Mouse (Mus musculus): ENCODE data around the gene Dusp6. TPM values are rescaled to one million over a fixed set of nuclear protein-coding genes. Genes with fewer than 3 reads are reported as not detected.
A peak's percentile ranks its signal among the peaks of the same experiment; 100 is the strongest.

Dusp6 gene
- total and polyA plus RNA-seq, 3 experiments: 70.4 to 146 (median 105) TPM

- DNase-seq: no peak
Observed at GRCm38 (mm10) chr10:99244655-99245260, 18.3 kb upstream of the Dusp6 start.

GRCm38 (mm10) chr10:99246797-99247508 is 16.1 kb upstream of the Dusp6 start:
- no peak for DNase-seq

DNA sequence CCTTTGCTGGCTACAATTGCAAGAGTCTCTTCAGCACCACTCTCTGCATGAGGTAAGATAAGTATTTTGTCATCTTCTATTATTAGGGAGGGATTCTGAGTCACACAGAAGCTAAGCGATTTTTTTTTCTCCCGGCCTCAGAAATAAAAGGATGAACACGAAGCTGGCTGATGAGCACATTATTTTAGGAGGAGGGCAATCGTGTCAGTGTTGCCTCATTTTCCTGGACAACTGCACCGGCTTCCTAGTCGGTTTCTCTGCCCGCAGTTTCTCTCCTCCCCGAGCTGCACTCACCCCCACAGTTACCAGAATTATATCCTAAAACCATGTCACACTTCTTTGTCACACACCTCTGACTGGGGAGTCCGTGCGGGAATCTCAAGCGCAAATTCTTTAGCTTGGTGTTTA is 12.2 kb upstream of the Dusp6 start:
- peak; percentile 51 for DNase-seq

- no peak for DNase-seq
Observed at GRCm38 (mm10) chr10:99253412-99253811, 9.6 kb upstream of the Dusp6 start.

DNA sequence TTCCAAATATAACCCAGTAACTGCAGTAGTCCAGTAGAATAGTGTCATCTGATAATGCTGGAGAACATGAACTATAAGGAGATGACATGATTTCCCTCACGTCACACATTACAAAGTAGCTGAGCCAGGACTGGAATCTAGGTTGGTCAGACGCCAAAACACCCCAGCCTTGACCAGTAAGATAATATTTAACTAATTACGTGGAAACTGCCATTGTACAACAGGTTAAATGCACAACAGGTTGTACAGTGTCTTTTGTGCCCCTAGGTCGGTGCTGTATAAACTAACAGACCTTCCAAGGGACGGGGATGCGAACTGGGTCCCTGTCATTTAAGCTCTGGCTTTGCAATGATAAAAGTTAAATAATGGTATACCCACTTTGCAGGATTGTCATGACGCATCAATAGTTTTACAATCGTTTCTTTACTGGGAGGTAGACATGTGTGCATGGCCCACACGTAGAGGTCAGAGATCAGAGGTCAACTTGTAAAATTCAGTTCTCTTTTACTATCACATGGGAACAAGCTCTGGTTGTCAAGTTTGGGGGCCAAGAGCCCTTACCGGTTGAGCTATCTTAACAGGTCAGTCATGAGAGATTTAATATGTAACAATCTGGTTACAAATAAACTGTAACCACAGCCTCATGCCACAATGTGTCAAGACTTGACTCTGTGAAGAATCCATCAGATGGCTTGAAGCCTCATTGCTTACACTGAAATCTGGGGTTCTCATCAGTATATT is 7.0 kb upstream of the Dusp6 start:
- DNase-seq: no peak

DNA sequence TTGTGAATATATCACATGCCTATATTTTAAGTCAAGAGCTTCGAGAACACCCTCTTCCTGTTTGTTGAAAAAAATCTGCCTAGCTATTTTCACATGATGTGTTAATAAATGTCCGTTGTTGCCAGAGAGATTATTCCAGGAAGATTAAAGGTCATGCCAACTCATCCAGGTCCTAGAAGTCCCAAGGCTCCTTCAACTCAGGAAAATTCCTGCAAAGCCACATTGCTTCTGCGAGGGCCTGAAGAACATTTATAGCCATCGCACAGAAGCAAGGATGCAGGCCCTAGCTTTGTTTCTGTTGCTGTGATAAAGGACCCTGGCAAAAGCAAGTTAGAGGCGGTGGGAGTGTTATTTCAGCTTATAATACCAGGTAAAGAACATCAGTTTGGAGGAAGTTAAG is 5.5 kb upstream of the Dusp6 start:
- no peak for DNase-seq

DNA sequence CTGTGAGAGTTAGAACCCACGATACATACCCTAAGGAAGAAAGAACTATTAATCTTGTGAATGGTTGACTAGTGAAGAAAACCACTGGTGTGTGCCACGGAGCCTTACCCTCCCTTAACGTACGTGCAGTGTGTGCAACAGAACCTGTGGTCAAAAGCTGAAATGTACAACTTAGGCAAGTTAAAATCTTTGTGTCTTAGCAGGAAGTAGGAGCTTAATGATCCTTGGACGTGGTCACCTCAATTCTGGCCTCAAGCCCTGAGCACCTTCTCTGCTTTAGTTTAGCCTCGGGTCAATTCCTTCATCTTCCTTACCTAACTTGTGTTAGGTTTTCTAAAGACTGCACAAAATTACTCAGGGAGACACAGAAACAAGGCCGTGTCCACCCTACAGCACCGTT is 3.2 kb upstream of the Dusp6 start:
- DNase-seq: no peak

DNA sequence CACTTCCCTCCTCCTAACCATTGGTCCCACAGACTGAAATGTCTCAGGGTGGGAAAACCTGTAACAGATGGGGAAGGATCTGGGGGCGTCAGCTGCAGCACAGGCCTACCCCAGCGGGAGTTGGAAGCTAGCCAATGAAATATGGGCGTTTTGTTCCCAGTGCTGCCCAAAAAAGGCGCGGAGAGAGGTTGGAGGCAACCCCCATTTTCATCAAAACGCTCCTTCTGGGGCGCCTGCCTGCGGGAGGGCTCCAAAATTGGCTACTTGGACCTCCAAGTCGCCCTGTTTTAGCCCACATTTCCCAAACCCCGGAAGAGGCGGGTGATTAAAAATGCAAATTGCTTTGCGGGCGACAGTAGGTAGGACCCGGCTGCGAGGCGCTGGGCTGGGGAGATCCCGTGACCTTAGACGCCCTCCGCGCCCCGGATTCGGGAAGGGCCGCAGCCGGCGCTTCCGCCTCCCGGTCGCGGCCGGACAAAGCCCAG is 1.8 kb upstream of the Dusp6 start:
- no peak for DNase-seq

GRCm38 (mm10) chr10:99261636-99262318 is 1.3 kb upstream of the Dusp6 start:
- peak; percentile 94 for DNase-seq

GRCm38 (mm10) chr10:99262319-99262866 is 638 bp upstream of the Dusp6 start:
- DNase-seq: no peak

DNA sequence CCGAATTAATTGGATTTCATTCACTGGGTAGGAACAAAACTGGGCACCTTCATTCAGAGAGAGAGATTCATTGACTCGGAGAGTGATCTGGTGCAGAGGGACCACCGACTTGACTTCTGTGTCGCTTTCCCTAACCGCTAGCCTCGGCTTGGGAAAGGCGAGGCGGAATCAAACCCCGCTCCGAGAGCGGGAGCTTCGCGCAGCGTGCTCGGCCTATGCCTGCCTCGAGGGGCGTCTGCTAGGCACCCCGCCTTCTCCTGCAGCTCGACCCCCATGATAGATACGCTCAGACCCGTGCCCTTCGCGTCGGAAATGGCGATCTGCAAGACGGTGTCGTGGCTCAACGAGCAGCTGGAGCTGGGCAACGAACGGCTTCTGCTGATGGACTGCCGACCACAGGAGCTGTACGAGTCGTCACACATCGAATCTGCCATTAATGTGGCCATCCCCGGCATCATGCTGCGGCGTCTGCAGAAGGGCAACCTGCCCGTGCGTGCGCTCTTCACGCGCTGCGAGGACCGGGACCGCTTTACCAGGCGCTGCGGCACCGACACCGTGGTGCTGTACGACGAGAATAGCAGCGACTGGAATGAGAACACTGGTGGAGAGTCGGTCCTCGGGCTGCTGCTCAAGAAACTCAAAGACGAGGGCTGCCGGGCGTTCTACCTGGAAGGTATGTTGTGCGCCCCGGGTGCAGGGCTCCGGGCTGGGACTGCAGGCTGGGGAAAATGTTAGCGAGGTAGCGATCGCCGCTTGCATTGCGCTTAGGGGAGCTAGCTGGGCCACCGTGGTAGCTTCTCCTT is 589 bp downstream of the Dusp6 start:
- no peak for DNase-seq

GRCm38 (mm10) chr10:99264301-99265010 is 1.4 kb downstream of the Dusp6 start:
- peak; percentile 61 for DNase-seq

- peak; percentile 55 for DNase-seq
Observed at GRCm38 (mm10) chr10:99265011-99265694, 2.1 kb downstream of the Dusp6 start.

DNA sequence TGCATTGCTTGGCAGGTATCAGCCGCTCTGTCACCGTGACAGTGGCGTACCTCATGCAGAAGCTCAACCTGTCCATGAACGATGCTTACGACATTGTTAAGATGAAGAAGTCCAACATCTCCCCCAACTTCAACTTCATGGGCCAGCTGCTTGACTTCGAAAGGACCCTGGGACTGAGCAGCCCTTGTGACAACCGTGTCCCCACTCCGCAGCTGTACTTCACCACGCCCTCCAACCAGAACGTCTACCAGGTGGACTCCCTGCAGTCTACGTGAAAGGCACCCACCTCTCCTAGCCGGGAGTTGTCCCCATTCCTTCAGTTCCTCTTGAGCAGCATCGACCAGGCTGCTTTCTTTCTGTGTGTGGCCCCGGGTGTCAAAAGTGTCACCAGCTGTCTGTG is 3.0 kb downstream of the Dusp6 start:
- peak; percentile 54 for DNase-seq

DNA sequence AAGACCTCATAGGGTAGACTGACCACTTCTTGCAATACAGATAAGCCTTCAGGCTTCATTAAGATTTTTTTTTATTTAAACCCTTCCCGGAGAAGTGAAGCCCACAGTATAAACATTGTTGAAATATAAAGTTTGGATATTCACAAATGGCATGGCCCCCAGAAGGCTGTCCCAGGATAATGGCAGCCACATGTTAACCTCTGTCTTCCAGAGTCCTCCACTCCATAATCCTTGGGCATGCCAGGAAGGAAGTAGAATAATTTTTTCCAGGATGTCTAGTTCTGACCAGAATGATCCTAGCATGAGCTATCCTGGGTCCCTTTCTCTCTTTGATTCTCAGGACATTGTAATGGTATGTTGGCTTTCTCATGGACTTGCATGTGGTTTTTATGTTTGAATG is 4.6 kb downstream of the Dusp6 start:
- no peak for DNase-seq

DNA sequence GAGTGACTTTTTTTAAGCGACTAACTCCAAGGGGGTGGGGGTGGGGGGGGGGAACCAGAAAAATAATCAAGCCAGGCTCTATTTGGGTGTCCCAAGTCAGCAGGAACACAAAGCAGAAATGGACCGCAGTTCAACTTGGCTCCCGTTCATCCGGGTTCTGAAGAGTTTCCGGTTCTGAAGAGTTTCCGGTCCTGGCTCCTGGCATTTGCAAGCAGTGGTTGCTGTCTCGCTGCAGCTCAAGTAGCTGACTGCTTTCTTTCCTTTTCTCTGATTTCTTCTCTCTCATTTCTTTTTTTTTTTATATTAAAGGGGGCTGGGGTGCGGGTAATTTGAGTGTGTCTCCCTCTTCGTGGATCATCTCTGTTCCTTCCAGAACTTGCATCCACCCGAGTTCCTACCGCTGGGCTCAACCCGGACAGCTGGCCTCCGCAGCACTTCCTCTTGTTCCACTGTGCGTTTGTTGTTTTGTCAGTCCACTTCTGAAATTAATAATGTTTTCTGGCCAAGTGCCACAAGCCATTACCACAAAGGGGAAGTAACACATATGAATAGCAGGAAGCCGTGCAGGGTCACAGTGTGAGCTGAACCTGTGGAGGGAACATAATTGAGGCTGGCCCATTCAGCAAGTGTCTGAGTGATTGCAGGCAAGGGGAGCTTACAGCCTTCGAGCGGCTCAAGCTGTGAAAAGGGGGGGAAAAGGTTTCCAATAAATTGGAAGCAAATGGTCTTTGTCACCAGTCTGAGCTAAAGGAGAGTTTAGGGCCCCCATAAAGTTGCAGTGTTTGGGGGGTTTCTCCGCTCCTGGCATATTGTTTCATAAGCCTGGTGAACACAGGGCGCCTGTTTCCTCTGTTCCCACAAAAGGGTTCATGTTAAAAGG is 5.6 kb downstream of the Dusp6 start:
- peak; percentile 82 for DNase-seq

- DNase-seq: peak; percentile 59
Observed at GRCm38 (mm10) chr10:99269301-99269701, 6.3 kb downstream of the Dusp6 start.

DNA sequence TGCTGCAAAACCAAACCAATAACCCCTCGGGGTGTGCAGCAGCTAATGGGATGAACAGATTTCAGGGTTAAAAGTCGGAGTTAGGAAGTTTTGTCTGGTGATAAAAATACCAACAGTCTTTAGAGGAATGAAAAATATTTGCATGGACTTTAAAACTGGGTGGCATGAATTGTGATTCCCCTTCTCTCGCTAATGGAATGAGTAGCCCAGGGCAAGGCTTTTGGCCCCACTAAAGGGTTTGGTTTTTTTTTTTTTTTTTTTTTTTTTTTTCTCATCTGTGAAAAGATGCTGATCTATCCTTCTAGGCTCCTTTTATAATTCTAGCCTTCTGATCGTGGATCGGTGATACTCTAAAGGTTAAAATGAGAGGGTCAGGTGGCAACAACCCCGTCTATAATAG is 6.7 kb downstream of the Dusp6 start:
- DNase-seq: no peak

DNA sequence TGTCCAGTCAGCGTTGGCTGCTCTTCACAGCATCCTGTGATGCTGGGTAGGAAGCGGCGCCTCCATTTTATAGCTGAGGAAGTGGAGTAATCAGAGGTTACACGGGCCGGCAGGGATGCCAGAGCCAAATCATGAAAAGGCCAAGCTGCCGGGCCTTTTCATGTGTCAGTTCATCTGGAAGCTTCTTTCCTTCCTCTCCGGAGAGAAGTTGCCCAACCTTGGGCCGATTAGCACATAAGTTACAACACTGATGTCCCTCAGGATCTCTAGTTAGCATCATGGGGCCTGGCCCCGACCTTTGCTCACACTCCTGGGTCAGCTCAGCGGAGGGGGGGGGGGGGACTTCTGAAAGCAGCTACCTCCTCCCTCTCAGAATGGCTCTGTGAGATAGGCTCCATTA is 7.4 kb downstream of the Dusp6 start:
- peak; percentile 91 for DNase-seq
